Mouse (Mus musculus) heart, postnatal 25 days (tissue): ENCODE measurements around the gene Carmil2. TPM values are rescaled to one million over a fixed set of nuclear protein-coding genes. Genes with fewer than 3 reads are reported as not detected.

ENCODE experiments used
- DNase-seq: peaks from one replicate; pipeline ENCODE4 v3.0.0; 2022; ENCODE audit warnings: low spot score
- intact Hi-C: fragments of 180-260 bp; cut with DNase I; formaldehyde crosslinking; loops from one replicate; pipeline ENCODE4 v1.15.1; 2025
- total RNA-seq, 2 experiments: library from RNA; stranded (reverse); gene quantifications; 2 replicates each; pipeline ENCODE4 v1.2.3; 2021

Carmil2 gene
- total RNA-seq, 2 experiments from 2014 or later: 0.18 to 0.20 TPM

GRCm38 (mm10) chr8:105693648-105694047, 7.6 kb downstream of the Carmil2 start:
- intact Hi-C loops: no loop called here
- DNase-seq: no peak

DNA sequence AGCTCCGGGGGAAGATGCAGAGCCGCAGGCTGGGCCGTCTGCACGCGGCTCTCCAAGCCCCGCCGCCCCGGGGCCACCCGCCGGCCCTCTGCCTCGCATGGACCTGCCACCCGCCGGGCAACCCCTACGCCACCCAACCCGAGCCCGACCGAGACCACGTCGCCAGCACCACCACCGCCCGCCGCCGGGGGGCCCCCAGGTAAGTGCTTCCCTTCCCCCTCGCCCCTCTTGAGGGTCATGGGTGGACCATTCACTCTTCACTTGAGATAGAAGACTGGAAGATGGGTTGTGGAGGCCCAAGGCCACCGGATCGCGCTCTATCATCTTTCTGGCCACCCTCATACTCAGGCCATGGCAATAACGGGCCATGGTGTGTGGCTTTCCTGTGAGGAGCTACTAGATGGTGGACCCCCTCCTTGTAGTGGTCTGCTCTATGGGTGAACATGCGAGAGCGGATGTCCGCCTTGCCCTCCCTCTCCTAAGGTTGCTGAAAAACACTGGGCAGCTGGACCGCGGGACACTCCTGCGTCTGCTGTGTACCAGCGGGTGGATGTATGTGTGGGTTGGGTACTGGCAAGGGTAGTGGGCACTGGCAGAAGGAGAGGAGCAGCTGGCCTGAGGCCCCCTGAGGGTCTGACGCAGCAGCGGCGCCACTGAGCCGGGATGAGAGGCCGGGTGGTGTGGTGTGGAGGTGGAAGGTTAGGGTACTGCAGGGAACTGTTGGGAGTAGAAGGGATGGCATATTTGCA, 8.2 kb downstream of the Carmil2 start:
- intact Hi-C loops: no loop called here
- DNase-seq: no peak

DNA sequence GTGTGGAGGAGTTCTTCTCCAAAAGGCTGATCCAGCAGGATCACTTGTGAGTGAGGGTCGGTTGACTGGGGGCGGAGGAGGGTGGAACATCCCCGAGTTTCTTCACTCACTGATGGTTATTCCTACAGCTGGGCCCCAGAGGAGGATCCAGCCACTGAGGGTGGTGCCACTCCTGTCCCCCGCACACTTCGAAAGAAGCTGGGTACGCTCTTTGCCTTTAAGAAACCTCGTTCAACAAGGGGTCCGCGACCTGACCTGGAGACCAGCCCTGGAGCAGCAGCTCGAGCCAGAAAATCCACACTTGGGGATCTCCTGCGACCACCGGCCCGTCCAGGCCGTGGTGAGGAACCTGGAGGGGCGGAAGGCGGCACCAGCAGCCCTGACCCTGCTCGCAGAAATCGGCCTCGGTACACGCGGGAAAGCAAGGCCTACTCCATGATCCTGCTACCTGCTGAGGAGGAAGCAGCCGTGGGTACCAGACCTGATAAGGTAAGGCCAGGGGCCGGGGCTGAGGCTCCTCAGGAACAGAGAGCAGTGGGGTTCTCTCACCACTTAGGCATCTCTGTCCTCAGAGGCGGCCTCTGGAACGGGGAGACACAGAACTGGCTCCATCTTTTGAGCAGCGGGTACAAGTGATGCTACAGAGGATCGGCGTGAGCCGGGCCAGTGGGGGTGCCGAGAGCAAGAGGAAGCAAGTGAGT, 9.2 kb downstream of the Carmil2 start:
- intact Hi-C loops: no loop called here
- DNase-seq: no peak

DNA sequence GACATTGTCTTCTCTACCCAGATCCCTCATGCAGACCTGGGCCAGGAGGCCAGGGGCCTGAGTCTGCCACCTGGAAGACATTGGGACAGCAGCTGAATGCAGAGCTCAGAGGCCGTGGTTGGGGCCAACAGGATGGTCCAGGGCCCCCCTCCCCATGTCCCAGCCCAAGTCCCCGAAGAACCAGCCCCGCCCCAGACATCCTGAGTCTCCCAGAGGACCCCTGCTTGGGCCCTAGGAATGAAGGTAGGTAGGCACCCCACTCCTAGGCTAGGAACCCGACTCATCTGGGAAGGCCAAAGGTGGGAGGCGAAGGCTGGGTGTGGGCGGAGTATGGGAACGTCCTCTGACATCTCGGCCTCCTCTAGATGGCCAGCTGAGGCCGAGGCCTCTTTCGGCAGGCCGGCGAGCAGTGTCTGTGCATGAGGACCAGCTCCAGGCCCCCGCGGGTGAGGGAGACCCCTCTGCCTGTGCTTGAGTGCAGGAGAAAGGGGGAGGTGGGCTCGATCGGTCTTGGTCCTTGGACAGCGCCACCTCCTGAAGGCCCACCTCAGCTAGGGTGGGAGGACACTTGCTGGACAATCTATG, 11.2 kb downstream of the Carmil2 start:
- intact Hi-C loops: no loop called here
- DNase-seq: no peak

DNA sequence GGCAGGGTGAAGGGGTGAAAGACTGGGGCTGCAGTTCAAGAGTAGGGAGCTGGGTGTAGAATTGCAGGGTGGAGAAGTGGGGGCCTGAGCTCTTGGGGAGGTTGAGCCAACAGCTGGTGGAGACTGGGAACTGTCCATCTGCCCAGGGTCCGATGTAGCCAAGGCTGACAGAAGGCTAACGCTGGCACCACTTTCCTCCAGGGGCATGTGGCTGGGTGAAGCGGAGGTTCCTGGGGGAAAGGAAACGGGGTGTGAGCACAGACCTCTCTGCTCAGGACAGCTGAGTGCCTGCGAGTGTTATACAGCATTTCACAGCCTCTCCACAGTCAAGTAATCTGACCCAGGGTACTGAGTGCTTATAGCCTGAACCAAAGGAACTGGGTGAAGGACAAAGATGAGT, 12.7 kb downstream of the Carmil2 start:
- intact Hi-C loops: no loop called here
- no peak for DNase-seq

- intact Hi-C loops: no loop called here
Measured at GRCm38 (mm10) chr8:105699488-105700215, 13.6 kb downstream of the Carmil2 start.

GRCm38 (mm10) chr8:105700566-105700965, 14.5 kb downstream of the Carmil2 start:
- intact Hi-C loops: no loop called here
- DNase-seq: no peak

More at GRCm38 (mm10) chr8:105699488-105700215, 13.6 kb downstream of the Carmil2 start:
- no peak for DNase-seq

DNA sequence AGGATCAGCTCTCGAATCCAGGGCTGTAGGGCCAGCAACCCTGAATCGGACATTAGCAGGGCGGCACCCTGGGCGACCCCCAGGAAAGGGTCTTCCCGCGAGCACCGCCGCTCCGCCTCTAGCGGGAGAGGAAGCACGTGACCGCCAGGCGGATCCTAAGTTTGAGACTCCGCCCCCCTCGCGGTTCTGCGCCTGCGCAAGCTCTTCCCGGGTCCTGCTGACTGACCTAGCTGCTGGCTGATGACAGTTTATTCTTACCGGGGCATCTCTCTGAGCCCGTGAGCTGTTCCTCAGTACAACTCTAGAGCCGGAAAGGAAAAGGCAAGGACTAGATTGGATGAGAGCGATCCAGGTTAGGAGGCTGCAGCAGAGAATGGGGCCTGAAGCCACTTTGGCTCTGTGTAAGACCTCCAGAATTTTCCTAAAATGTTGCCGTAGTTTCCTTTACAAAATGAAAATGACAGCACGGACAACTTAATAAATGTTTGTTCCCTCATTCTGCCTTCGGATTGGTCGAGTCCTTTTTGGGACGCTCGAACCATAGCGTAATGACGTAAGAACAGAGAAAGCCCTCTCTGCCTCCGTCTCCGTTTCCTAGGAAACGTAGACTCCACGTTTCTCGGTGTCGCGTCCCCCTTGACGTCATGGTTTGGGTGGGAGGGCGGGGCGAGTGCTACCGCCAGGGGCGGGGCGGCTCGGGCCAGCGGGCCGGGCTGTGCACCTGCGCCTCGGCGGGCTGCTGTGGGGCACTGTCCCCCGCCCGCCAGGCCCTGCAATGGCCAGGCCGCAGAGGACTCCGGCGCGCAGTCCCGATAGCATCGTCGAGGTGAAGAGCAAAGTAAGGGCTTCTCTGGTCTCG, 15.1 kb downstream of the Carmil2 start, which contains the start of the genes Acd and Pard6a:
TSS of gene Acd (minus strand) at position 137 of the 859 bp plus-strand sequence.
TSS of gene Pard6a (plus strand) at position 183 of the 859 bp plus-strand sequence.
- DNase-seq: peak; percentile 90
- intact Hi-C loops: no loop called here

DNA sequence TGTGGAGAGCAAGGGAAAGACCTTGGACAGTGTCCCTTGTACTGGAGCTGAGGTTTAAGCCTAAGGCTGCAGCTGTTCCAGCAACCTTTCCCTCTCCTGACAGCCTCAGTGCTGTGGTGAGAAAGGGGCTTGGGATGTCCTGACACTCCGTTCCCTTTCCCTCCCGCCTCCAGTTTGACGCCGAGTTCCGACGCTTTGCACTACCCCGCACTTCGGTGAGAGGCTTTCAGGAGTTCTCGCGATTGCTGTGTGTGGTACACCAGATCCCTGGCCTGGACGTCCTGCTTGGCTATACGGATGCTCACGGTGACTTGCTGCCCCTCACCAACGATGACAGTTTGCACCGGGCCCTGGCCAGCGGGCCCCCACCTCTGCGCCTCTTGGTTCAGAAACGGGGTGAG, 15.9 kb downstream of the Carmil2 start:
- DNase-seq: no peak
- intact Hi-C loops: no loop called here

DNA sequence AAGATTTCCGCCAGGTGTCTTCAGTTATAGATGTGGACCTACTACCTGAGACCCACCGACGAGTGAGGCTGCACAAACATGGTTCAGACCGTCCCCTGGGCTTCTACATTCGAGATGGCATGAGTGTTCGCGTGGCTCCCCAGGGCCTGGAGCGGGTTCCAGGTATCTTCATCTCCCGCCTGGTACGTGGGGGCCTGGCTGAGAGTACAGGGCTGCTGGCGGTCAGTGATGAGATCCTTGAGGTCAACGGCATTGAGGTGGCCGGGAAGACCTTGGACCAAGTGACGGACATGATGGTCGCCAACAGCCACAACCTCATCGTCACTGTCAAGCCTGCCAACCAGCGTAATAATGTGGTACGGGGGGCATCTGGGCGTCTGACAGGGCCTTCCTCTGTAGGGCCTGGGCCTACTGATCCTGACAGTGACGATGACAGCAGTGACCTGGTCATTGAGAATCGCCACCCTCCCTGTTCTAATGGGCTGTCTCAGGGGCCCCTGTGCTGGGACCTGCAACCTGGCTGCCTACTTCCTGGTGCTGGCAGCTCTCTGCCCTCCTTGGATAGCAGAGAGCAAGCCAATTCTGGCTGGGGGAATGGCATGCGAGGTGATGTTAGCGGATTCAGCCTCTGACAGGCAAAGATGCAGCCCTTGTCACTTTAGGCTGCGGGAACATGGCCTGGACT, 16.8 kb downstream of the Carmil2 start:
- intact Hi-C loops: no loop called here
- no peak for DNase-seq

GRCm38 (mm10) chr8:105704146-105704812, 18.2 kb downstream of the Carmil2 start:
- intact Hi-C loops: no loop called here
- no peak for DNase-seq

DNA sequence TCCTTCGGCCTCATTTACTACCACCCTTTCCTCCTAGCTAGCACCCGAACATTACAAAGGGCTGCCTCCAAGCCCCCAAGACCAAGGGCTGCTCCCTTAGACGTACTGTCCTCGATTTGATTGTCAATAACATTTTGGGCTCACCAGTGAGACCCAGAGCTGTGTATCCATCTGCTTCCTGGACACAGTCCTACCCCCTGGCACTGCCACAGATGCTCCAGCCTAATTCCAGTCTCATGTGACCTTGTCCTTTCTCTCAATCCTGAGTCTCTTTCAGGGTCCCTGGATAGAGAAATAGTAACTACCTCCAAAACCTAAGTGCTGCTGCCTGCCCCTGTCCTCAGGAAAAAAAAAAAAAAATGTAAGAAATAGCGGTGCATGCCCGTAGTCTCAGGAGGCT, 18.9 kb downstream of the Carmil2 start:
- intact Hi-C loops: no loop called here

GRCm38 (mm10) chr8:105706426-105706825, 20.4 kb downstream of the Carmil2 start:
- DNase-seq: no peak
- intact Hi-C loops: no loop called here

More for the DNA sequence above, 18.9 kb downstream of the Carmil2 start:
- no peak for DNase-seq

DNA sequence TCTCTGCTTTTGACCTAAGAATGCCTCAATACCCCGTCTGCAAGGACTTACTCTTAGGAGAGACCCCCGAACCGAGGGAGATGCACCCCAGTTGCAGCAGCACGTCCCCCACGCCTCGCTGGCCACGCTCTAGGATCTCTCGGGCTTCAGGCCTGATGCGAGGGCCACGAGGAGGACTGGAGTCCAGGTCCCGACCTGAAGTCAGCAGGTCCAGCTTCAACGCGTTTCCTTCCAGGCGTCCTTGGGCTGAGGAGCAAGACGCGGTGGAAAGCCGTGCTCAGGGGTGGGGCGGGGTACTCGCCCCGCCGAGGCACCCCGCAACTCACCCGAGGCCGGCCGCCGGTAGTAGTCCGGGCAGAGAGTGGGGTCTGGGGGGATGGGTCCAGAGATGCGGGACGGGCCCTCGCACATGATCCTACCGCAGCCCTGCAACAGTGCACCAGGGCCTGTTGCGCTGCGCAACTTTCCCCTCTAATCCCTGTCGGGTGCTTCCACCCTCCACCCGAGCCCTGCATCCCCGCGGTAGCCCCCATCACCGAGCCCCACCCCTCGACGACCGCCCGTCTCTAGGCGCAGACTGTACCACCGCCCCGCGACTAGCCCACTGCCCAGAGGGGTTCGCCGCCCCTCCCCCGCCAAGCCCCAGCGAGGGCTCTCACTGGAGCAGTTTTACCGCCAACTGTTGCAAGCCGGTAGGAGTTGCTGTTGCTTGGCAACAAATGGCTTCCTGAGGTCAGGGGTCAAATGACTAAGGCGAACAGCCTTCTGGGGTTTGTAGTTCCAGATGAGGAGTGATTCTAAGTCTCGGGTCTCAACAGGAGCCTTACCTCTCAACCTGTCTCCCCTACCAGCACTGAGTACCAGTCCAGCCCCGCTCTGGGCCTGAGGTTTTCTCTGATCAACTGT, 21.7 kb downstream of the Carmil2 start, which contains the start of the genes 4933405L10Rik and Enkd1:
TSS of gene 4933405L10Rik (plus strand) at position 158 of the 906 bp plus-strand sequence.
TSS of gene Enkd1 (minus strand) at position 713 of the 906 bp plus-strand sequence.
- intact Hi-C loops: no loop called here

GRCm38 (mm10) chr8:105708675-105709074, 22.6 kb downstream of the Carmil2 start:
- DNase-seq: no peak
- intact Hi-C loops: no loop called here

More for the DNA sequence above, 21.7 kb downstream of the Carmil2 start, which contains the start of the genes 4933405L10Rik and Enkd1:
- DNase-seq: peak; percentile 60

DNA sequence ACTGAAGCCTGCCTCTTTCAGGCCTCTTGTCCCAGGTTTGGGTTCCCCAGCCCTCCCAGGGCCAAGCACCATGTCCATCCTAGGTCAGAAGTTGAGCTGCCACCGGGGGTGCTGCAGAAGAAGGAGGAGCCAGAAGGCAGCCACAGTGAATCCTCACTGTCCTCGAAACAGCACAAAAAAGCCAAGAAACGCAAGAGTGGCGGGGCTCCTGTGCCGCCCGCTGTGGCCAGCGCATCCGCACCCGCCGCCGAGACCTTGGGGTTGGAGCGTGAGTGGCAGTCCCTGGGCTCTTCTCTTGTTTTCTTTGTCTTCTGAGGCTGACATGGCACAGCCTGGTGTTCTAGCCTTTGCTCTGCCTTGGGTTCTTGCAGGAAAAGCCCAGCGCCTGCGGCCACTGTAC, 23.2 kb downstream of the Carmil2 start:
- intact Hi-C loops: no loop called here
- no peak for DNase-seq

DNA sequence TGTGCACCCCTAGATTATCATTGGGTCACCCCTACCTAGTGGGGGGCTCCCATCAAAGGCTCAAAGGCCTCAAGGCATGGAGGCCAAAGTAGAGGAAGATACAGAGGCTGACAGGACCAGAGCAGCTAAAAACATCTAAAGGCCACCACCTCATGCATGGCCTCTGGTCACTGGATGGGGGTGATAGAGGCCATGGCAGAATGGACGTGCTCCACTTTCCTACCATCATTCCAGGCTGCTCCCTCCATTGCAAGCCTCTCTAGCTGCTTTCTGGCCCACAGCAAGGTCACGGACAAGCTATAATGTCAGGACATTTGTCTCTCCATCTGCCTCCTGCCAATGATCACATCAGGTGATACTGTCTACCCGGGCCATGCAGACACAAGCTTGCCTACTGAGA, 26.2 kb downstream of the Carmil2 start:
- intact Hi-C loops: loop anchor here (5.0 kb wide), 3 partner anchors 45 to 310 kb away; partner anchors contain the start of genes Gfod2, Ranbp10 and Tsnaxip1

More for the DNA sequence above, 26.2 kb downstream of the Carmil2 start:
- DNase-seq: no peak
